Mouse (Mus musculus) heart, postnatal 0 days (tissue): ENCODE data around the gene Kiz.

Experiments
- CTCF ChIP-seq: IDR thresholded peaks from 2 replicates; pipeline ENCODE4 v1.5.1; 2016; ENCODE audit warnings: antibody characterized with exemption, control low read depth, low read depth
- EP300 ChIP-seq: IDR thresholded peaks from 2 replicates; pipeline ENCODE4 v1.6.1; 2016; ENCODE audit warnings: antibody characterized with exemption, low read depth

- TF ChIP-seq CTCF = no peak
- no peak for TF ChIP-seq EP300
Observed at GRCm38 (mm10) chr2:146975024-146975423, 119.4 kb downstream of the Kiz start.
